Mouse (Mus musculus) v-Abl transformed pro-B cells (cell line): ENCODE results near the gene Pilra.

Source experiments
- in situ Hi-C, 2 experiments: fragments of 400-800 bp; cut with MboI; formaldehyde crosslinking; loops; one replicate each; pipeline ENCODE4 v1.15.1; 2025; ENCODE audit not compliant: unreplicated experiment in 2 of 2

The Pilra gene

DNA sequence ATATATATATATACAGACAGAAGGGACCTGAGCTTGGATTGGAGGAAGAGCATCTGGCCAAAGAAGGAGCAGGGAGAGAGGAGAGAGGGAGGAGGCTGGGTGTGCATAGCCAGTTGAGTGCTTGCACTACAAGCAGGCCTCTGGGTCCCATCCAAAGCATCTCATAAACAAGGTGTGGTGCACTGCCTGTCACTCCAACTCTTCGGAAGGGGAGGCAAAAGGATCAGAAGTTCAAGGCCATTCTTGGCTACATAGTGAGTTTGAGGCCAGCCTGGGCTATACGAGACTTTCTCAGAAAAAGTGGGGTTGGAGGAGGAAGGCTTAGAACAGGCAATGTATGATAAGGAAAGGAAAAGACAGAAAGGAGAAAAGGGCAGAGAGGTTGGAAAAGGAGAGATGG lies 10.1 kb downstream of the Pilra start:
- in situ Hi-C loops, result no loop called here

DNA sequence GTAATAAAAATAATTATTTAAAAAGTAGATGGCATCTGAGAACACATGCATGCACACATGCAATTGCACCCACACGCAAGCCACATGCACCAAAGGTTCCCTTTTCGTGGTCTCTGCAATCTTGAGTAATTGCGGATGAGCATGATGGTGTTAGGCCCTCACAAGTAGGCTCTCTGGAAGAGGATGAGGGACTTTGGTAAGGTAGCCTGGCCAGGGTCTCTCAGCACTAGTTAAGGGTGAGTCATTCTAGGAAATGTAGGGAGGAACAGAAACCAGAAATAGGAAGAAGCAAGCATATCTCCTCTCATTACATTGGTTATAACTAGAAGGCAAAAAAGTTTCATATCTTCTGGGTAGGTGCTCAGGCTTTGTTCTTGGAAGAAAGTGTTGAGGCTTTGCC lies 11.1 kb downstream of the Pilra start:
- in situ Hi-C loops, result no loop called here

DNA sequence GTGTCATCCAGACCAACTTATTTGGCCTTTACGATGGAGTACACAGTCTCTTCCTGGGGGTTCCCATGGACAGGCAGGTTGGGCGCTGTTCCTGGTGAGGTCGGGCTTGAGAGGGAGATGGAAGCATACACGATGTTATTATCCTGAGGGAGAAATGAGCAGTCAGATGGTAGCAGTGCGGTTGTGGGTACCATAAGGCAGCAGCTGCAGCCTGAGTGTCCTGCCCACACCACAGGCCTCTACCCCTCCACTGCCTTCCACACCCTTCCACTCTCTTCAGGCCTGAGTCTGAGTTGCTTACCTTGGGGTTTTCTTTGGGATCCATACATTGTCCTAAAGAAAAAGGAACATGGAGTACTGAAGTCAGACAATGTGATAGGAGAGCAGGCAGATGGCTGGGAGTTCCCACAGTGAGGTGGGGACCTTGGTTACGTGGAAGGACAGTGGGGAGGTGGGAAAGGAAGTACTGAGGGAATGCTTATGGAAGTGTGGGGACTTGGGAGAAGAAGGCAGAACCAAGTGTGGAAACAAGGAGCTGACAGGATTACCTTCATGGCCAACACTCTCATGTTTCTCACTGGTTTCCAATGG lies 12.5 kb downstream of the Pilra start:
- in situ Hi-C loops, result loop anchor here in 1 of 2 experiments (25.0 kb wide), 1 partner anchor 264 kb away; the partner anchor contains the start of gene Zkscan1

DNA sequence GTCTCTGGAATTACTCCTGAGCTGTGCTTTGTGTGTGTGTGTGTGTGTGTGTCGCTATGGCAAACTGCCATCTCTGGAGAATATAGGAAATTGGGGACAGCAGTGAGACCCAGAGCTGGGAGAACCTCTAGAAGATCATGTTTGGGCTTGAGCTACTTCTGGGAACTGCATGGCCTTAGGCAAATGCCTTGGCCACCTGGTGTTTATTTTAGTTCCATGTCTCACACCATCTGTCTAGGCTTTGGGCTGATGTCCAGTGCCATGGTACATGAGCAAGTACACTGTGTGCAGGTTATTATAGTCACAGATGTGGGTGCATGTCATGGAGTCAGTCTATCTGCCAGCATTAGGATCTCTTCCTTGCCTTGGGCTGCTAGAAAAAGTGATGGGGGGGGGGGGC lies 13.5 kb downstream of the Pilra start:
- in situ Hi-C loops, result loop anchor here in 1 of 2 experiments (25.0 kb wide), 1 partner anchor 265 kb away; the partner anchor contains the start of gene Zkscan1

DNA sequence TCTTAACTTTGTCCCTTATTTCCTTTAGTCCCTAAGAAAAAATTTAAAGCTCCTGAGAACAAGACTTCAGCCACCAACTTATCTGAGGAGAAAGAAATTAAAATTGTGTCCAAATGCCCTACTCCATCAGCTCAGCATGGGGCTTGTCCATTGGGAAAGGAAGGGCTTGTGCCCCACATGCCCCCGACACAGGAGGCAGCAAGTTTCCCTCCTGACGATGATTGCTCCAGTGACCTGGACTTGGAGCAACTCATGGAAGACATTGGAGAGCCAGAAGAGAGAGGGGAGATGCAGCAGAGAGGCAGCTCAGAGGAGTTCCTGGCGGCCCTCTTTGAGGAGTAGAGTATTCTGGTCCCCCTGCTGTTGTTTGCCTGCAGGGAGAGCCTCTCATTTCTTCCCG lies 14.0 kb downstream of the Pilra start:
- in situ Hi-C loops, result loop anchor here in 1 of 2 experiments (25.0 kb wide), 1 partner anchor 265 kb away; the partner anchor contains the start of gene Zkscan1

DNA sequence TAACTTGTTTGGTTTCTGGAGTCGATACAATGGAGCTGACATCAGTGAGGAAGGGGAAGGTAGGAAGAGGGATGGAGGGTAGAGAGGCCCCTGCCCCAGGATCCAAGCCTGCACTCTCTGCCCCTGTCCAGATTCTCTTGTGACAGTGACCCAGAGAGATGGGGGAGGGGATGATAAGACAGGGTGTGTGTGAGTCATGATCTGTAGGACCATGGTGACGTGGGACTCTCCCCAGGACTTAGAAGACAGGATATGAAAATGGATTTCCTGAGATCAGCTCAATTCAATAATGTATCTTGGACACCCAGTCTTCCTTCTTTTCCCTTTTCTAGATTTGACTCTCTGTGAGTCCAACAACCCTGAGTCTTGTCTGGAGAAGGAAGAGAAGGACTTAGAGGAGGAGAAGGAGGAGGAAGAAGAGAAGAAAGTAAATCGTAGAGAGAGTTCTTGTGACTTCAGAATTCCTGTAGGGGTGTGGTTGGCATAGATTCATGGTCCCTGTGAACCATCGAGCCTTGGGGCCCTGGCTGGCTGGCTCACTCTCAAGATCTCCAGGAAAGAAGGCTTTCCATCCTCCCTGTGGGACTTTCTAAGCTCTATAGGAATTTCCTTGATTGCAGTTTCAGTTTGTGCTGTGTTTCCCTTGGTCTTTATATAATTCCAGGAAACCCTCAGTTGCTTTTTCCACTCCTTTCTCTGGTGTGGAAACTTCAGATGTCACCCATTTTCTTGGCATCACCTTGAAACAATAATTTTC lies 18.4 kb downstream of the Pilra start:
- in situ Hi-C loops, result loop anchor here in 1 of 2 experiments (25.0 kb wide), 1 partner anchor 270 kb away; the partner anchor contains the start of gene Zkscan1

DNA sequence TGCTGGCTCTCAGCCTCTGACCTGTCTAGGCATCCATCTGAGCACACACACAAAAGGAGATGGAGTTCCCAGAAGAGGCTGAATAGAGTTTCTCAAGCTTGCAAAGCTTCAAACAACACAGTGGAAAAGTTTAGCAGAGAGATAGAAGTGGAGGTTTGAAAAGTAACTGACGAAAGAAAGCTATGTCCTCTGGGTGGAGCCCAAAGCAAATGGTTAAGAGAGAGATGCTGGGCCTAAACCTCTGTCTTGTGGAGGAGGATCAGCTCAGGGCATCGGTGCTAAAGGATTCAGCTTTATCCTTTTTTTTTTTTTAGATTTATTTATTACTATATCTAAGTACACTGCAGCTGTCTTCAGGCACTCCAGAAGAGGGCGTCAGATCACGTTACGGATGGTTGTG lies 27.8 kb downstream of the Pilra start:
- in situ Hi-C loops, result loop anchor here in 1 of 2 experiments (25.0 kb wide), 1 partner anchor 279 kb away; the partner anchor contains the start of gene Zkscan1

DNA sequence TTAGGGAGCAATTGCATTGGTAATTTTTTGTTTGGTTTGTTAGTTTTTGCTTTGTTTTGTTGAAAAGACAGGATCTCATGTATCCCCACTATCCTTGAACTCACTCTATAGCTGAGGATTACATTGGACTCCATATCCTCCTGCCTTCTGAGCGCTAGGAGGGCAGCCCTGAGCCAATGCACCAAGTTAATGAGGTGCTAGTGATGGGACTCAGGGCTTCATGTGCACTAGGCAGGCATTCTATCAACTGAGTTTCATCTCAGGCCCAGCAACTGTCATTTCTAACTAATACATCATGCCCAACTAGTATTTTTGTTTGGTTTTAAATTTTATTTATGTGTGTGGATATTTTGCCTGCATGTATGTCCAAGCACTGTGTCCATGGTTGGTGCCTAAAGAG lies 29.9 kb downstream of the Pilra start:
- in situ Hi-C loops, result loop anchor here in 1 of 2 experiments (25.0 kb wide), 1 partner anchor 281 kb away; the partner anchor contains the start of gene Zkscan1

DNA sequence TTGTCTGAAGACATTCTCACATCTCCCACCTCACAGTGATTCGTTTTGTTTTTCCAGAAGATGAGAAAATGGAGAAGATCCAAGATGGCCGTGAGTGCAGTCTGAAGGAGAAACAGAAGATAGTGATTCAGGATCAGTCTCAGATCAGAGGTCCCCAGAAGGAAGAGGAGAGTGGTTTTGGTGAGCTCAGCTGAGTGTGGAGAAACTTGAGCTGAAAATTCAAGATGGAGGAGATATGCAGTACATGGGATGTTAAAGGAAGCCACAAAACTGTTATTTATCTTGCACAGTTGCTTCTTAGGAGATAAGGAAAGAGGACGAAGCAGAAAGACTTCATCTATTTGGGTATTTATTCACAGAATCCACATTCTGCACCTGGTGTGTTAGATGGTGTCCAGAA lies 35.2 kb downstream of the Pilra start:
- in situ Hi-C loops, result loop anchor here in 1 of 2 experiments (25.0 kb wide), 1 partner anchor 286 kb away; the partner anchor contains the start of gene Zkscan1

DNA sequence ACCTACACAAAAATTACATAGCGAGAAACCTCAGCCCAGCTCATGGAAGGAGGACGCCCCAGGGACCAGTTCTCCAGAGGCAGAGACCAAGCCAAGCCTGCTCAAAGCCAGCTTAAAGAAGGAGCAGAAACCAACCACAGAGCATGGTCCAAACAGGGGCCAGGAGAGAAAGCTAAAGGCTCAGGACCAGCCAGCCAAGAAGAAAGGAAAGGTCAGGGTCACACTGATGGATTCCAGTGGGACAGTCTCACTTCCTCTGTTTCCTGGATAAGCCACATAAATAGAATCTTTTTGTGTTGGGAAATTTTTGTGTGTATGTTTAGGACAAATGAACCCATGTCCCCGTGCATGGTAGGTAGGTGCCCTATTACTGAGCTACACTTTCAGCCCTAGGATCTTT lies 39.5 kb downstream of the Pilra start:
- in situ Hi-C loops, result loop anchor here in 1 of 2 experiments (10.0 kb wide), 1 partner anchor 318 kb away; the partner anchor contains the start of gene Zscan21

DNA sequence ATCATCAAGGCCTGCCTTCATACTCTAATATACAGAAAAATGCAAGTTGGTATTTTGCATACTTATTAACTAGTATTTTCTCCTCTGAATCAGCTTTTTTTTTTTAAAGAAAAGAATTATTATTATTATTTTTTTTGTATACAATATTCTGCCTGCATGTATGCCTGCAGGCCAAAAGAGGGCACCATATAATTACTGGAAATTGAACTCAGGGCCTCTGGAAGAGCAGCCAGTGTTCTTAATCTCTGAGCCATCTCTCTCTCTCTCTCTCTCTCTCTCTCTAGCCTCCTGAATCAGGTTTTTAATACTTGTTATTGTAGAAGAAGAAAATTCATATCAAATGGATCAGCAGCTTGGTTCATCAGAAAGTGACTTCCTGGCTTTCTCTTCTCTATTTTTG lies 44.5 kb downstream of the Pilra start:
- in situ Hi-C loops, result loop anchor here (5.0 to 10.0 kb wide), 3 partner anchors 86 to 346 kb away; partner anchors contain the start of gene Zscan21 (in 1 of the 2)

DNA sequence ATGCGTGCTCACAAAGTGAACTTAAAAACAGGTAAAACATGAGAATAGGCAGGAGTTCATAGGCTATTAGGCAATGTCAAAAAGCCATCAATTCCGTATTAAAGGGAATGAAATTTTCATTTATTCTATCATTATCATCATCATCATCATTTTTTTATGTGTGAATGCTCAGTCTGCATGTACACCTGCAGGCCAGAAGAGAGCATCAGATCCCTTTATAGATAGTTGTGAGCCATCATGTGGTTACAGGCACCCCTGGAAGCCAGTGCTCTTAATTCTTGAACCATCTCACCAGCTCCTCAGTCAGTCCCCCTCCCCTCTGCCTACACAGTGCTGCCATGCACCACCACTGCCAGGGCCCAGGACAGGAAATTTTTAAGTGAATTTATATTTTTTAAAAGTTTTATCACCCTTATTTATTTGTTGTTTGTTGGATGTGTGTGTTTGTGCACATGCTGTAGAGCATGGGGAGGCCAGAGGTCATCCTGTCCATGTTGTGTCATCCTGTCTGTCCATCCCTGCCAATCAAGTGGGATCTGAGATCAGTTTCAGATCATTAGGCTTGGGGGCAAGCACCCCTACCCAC lies 47.0 kb downstream of the Pilra start:
- in situ Hi-C loops, result loop anchor here (10.0 kb wide), 2 partner anchors 376 to 474 kb away; partner anchors contain the start of genes Cops6 (in 1 of the 2) and Trip6 (in 1 of the 2)

DNA sequence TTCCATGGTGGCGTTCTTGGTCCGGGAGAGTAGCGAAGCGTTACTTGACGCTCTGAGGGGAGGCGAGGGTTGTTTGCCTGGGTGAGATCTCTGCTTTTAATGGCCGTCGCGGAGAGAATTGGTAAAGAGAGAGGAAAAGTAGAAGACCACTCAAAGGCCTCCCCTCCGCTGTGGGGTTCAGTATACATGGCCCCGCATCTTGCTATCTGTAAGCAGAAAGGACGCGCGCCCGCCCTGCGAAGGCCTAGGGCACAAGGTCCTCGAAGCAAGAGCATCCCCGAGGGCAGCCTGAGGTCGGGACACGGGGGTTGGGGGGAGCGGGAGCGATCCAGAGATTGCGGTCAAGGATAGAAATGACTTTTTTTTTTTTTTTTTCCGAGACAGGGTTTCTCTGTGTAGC lies 47.9 kb downstream of the Pilra start:
- in situ Hi-C loops, result loop anchor here (10.0 kb wide), 2 partner anchors 377 to 473 kb away; partner anchors contain the start of genes Cops6 (in 1 of the 2) and Trip6 (in 1 of the 2)

DNA sequence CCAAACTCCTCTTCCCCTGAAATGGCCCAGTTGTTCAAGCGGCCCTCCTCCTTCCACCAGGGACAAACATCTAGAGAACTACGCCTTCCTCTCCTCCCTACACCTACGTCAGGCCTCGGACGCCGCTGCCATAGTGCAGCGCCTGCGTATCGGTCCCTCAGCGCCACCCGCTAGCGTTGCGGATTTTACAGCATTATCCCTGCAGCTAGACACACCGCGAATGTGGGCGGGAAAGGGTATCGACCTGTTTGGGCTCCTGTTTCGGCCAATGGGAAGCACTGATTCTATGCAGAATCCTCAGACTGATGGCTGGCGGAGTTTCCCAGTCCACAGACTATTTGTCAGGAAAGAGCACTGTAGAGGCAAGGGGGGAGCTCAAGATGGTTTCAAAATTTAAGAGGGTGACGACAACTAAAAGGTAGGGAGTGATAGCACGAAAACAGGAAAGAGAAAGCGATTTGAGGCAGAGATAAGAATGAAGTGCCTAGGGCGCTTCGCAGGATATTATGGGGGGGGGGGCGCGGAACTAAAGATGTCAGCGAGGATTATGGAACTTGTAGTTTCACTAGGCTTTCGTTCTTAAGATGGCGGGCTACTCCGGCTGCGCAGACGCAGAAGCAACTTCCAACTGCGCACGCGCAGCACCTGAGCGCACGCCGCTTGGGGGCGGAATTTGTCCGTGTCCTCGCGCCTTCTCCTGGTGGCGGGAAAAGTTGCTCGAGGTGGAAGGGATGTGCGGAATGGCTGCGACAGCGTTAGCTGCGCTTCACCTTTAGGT lies 48.7 kb downstream of the Pilra start, which contains the start of the genes Mepce and Zcwpw1:
Gene Mepce, minus strand, starts transcription at position 505 of the 778 bp plus-strand sequence.
Gene Zcwpw1, plus strand, starts transcription at position 648 of the 778 bp plus-strand sequence.
- in situ Hi-C loops, result loop anchor here (10.0 kb wide), 2 partner anchors 377 to 473 kb away; partner anchors contain the start of genes Cops6 (in 1 of the 2) and Trip6 (in 1 of the 2)

DNA sequence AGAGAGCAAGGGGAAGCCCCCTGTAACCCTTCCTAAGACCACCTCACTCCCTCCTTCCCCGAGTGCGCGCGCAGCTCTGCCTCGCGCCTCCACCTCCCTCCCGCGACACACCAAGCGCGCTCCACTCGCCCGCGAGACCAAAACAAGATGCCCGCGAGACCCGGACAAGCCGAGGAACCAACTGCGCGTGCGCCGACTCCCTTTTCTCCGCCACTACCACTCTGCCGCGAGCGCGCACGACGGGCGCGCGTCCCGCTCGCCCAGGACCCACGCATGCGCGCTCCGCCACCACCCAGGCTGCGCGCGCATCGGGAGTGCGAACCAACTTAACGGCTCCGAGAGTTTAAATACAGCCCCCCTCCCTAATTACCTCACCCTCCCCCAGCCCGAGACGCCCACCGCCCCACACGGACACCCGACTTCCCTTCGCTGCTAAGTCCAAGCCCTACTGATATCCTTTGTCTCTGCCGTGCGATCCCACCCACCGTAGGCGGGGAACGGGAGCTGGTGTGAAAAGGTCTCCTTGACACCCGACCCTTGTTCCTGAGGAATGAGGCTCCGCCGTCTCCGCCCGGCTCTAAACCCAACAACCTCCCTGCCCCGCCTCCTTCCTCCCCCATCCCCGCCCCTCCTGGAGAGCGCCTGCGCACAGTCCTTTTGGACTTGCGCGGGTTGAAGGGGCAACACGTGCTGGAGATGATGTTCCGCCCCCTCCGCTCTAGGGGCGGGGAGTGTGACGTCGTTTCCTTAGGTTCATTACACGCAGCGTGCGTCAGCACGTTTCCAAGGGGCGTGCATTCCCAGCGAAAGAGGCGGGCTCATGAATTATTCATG lies 49.8 kb downstream of the Pilra start:
- in situ Hi-C loops, result loop anchor here (10.0 kb wide), 2 partner anchors 378 to 472 kb away; partner anchors contain the start of genes Cops6 (in 1 of the 2) and Trip6 (in 1 of the 2)

DNA sequence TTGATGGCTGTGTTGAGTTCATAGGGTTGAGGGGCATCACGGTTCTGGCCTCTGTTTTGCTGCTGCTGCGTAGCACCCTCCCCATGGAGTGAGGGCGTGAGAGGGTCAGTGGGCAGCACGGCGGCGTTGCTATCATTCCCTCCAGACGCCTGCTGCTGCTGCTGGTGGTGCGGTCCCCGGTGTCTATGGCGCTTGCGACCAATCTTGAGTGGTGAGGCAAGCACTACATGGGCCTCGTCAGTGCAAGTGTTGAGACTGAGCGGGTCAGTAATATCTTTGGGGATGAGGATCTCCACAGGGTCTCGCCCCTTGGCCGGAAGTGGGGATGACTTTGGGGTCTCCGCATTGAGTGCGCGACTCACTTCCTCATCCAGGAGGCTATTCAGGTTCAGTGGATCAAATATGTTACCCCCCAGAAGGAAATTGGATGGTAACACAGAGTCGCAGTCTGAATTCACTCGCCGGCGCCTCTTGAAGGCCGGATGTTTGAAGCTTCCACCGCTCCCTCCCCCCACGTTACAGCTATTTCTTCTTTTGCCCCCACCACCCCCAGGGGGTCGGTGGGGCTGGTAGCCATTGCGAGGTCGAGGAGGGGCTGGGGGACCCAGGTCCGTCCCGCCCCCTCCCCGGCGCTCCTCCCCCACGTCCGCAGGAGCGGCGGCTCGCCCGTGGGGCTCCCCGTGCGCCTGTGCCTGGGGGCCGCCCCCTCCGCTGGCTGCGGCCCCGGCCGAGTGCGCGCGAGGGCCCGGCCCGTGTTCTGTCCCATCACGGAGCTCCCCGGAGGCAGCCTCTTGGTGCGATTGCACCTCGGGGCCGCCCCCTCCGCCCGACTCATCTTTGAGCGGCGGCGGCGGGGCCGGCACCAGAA lies 50.7 kb downstream of the Pilra start:
- in situ Hi-C loops, result loop anchor here (10.0 kb wide), 2 partner anchors 379 to 471 kb away; partner anchors contain the start of genes Cops6 (in 1 of the 2) and Trip6 (in 1 of the 2)

DNA sequence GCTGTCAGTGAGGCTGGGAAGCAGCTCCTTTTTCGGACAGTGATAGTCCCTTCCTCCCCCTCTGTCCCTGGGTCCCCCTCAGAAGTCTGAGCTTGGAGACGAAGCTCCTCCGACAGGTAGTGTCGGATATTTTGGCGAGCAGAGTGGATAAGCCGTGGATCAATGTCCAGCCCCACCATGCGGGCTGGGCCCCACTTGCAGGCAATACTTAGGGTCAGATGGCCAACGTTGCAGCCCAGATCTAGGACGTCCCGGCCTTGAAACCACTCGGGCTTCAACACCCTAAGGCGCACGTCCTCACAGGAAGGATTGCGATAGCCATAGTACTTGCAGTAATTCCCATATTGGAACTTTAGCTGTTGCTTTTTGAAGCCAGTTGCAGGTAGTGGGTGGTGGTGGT lies 51.5 kb downstream of the Pilra start:
- in situ Hi-C loops, result loop anchor here (10.0 kb wide), 2 partner anchors 380 to 470 kb away; partner anchors contain the start of genes Cops6 (in 1 of the 2) and Trip6 (in 1 of the 2)
